Comparison of ENCODE assay signal across 22 mouse cellular contexts in genomic region chr14:76483701-76484100, GRCm38 (mm10).
"Had no signal": no experiment of that assay in that cellular context is flagged by ENCODE, and none has a peak within 500 bp of the region (broad histone marks: within the 10 kb centered on the region; RNA-seq: fewer than 3 reads in every experiment).

No protein-coding gene starts in this region.

- H3K4me3 ChIP-seq: heart, adult 2 months; heart, embryonic 13.5 days; heart, embryonic 15.5 days; hindbrain, embryonic 13.5 days; hindbrain, embryonic 15.5 days; layer of hippocampus, adult 2 months; left cerebral cortex, adult 2 months; limb, embryonic 10.5 days; limb, embryonic 12.5 days; liver, embryonic 12.5 days had no signal

- H3K27ac ChIP-seq: heart, adult 2 months; heart, embryonic 13.5 days; heart, embryonic 15.5 days; hindbrain, embryonic 13.5 days; hindbrain, embryonic 15.5 days; hindbrain, postnatal 0 days; layer of hippocampus, adult 2 months; left cerebral cortex, adult 2 months; limb, embryonic 10.5 days; limb, embryonic 12.5 days; liver, embryonic 12.5 days; liver, embryonic 14.5 days had no signal

- H3K4me2 ChIP-seq: heart, embryonic 11.5 days; heart, embryonic 13.5 days; heart, embryonic 15.5 days; hindbrain, embryonic 13.5 days; hindbrain, embryonic 15.5 days; limb, embryonic 12.5 days; liver, embryonic 12.5 days had no signal

- H3K27me3 ChIP-seq: heart, embryonic 13.5 days; heart, embryonic 15.5 days; hindbrain, embryonic 13.5 days; hindbrain, embryonic 15.5 days; limb, embryonic 12.5 days; liver, embryonic 12.5 days had no signal

- H3K9ac ChIP-seq: forebrain, postnatal 0 days; heart, embryonic 13.5 days; heart, embryonic 15.5 days; hindbrain, embryonic 13.5 days; hindbrain, embryonic 15.5 days; limb, embryonic 12.5 days; liver, embryonic 12.5 days; liver, embryonic 14.5 days had no signal

- H3K9me3 ChIP-seq: heart, embryonic 13.5 days; heart, embryonic 15.5 days; hindbrain, embryonic 13.5 days; hindbrain, embryonic 15.5 days; limb, embryonic 10.5 days; limb, embryonic 12.5 days; liver, embryonic 12.5 days had no signal

- ATAC-seq: forebrain, postnatal 0 days; hindbrain, postnatal 0 days; intestine, embryonic 16.5 days; liver, embryonic 12.5 days had no signal

- H3K36me3 ChIP-seq: heart, embryonic 13.5 days; heart, embryonic 15.5 days; hindbrain, embryonic 13.5 days; hindbrain, embryonic 15.5 days; limb, embryonic 12.5 days; liver, embryonic 12.5 days had no signal

- DNase-seq: forebrain, postnatal 0 days; gastrocnemius, postnatal 14 days; gastrocnemius, postnatal 36 days; heart, adult 11 months; heart, adult 2 months; heart, postnatal 14 days; heart, postnatal 36 days; liver; lung, adult 2 months had no signal
